Mouse (Mus musculus): ENCODE data around the gene Ercc6l2. TPM values are rescaled to one million over a fixed set of nuclear protein-coding genes. Genes with fewer than 3 reads are reported as not detected.

Ercc6l2 gene
- polyA plus RNA-seq, 1 experiment from 2014 or later = 19.8 TPM

GRCm38 (mm10) chr13:63929917-63930515 is 115.0 kb downstream of the Ercc6l2 start:
- DNase-seq (ENCODE audit: low spot score) = no peak

DNA sequence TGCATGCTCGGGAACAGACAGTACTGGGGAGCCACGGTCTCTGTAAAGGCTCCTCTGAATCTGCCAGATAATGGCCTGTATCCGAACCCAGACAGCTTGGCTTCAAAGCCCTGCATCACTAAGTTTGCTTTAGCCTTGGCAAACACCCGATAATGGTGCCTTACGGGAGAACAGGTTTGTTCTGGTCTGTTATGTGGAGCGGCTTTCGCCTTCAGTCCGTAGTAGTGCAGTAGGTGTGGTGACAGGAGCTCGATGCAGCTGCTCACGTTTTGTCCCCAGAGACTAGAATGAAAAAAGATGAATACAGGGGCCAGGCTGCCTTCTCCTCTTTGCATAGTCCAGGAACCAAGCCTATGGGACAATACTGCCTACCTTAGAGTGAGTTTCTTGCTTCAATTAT is 115.5 kb downstream of the Ercc6l2 start:
- DNase-seq (ENCODE audit: low spot score) = no peak

DNA sequence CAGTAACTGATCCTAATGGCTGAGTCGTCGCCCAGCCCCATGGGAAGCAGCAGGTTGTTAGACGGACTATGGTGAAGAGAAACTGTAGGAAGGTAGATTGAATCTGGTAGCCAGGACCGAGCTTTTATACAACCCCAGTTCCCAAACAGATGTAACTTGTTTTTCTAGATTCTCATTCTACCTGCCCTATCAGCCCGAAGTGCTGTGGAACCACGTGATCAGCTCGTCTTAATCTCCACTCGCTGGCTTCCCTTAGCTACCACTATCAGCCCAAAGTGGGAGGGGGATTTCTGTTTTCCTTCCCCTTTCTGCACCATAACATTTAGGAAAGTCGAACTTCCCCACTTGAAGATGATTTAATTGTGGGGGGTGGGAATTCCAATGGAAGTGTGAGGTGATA is 121.3 kb downstream of the Ercc6l2 start:
- DNase-seq (ENCODE audit: low spot score) = no peak

- DNase-seq (ENCODE audit: low spot score) = no peak
Observed at GRCm38 (mm10) chr13:63940257-63940656, 125.2 kb downstream of the Ercc6l2 start.

GRCm38 (mm10) chr13:63941170-63941569 is 126.1 kb downstream of the Ercc6l2 start:
- no peak for DNase-seq (ENCODE audit: low spot score)

DNA sequence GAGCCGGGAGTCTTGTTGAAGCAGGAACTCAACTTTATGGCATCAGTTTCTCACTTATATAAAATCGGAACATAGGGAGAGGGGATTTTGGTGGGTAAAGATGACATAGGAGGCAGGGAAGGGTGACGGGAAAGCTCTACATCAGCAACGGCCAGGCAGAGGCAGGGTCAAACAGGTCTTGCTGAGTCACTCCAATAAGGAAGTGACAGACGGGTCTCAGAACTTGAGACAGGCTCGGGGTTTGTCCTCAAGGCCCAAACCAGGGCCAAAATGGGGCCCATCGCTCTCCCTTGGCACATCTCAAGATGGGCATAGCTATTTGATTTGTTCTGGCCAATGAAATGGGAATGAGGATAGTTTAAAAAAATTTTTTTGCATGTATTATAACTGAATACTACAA is 128.6 kb downstream of the Ercc6l2 start:
- no peak for DNase-seq (ENCODE audit: low spot score)

DNA sequence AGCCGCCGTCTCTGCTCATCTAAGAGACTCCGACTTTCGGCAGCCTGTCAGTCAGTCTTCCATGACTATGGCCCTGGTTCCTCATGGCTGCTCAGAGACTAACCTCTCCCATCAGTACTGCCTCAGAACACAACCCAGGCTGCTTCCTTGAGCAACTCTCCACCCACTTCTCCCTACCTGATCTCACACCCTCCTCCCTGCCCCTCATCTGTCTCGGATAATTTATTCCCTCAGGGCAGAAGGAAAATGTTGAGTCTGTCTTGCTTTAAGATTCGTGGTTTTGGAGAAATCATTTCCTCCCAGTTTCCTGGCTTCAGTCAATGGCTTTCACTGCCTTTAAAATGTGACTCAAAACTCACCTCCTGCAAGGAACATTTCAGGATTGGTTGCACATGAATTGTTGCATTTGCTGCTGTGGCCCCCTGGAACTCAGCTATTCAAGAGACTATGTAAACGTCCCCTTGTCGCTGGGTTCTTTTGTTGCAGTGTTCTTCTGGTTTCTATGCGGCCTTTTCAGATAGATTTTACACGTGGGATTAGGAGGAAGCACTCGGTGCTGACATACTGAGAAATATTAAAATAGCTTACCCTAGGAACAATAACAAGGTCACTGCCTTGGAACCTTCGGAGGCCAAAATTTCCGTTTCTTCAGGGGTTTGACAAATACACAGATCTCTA is 129.4 kb downstream of the Ercc6l2 start:
- no peak for DNase-seq (ENCODE audit: low spot score)

Other genes starting within 250 kb of the Ercc6l2 start
- gene Ptch1, start 241.6 kb upstream of the Ercc6l2 start, polyA plus RNA-seq (2015; fragmentation: Nextera tagmentation; extraction: Ambion mirVana) = 6.4 and 6.7 TPM in 2 replicates

Data from thymus, postnatal 0 days (tissue).